Mouse (Mus musculus) midbrain, embryonic 14.5 days (tissue): ENCODE results near the gene Vrk1. TPM values are rescaled to one million over a fixed set of nuclear protein-coding genes. Genes with fewer than 3 reads are reported as not detected.
A peak's percentile ranks its signal among the peaks of the same experiment; 100 is the strongest.

Source experiments
- ATAC-seq: fragments of 200-750 bp; cut with Nextera tagmentation; 2 replicates; pipeline ENCODE4 v1.8.0; 2017; ENCODE audit warnings: moderate number of reproducible peaks, moderate library complexity; ENCODE audit not compliant: low FRiP score, low TSS enrichment
- DNase-seq: peaks from one replicate; pipeline ENCODE4 v3.0.0-alpha.2; 2015
- H3K27ac ChIP-seq: fragments of 300-500 bp; sonication (generic); replicated peaks from 2 replicates; pipeline ENCODE4 v1.5.1; 2014; ENCODE audit warnings: mild to moderate bottlenecking, low read depth, low read length, moderate library complexity
- H3K27me3 ChIP-seq: fragments of 300-500 bp; sonication (generic); 2 replicates; pipeline ENCODE4 v1.6.1; 2014; ENCODE audit warnings: low read length, control low read depth, mixed read lengths; ENCODE audit not compliant: control insufficient read depth, insufficient read depth
- H3K36me3 ChIP-seq: fragments of 300-500 bp; sonication (generic); 2 replicates; pipeline ENCODE4 v1.6.1; 2014; ENCODE audit warnings: low read length, control low read depth; ENCODE audit not compliant: control insufficient read depth, insufficient read depth
- H3K4me1 ChIP-seq: fragments of 300-500 bp; sonication (generic); 2 replicates; pipeline ENCODE4 v1.6.1; 2014; ENCODE audit warnings: mild to moderate bottlenecking, antibody characterized with exemption, low read length, control low read depth; ENCODE audit not compliant: control insufficient read depth, insufficient read depth
- H3K4me2 ChIP-seq: fragments of 300-500 bp; sonication (generic); 2 replicates; pipeline ENCODE4 v1.6.1; 2014; ENCODE audit warnings: mild to moderate bottlenecking, low read length, moderate library complexity
- H3K4me3 ChIP-seq: fragments of 300-500 bp; sonication (generic); replicated peaks from 2 replicates; pipeline ENCODE4 v1.5.1; 2014; ENCODE audit warnings: low read depth, low read length
- H3K9ac ChIP-seq: fragments of 300-500 bp; sonication (generic); replicated peaks from 2 replicates; pipeline ENCODE4 v1.6.1; 2014; ENCODE audit warnings: mild to moderate bottlenecking, low read length, moderate library complexity
- H3K9me3 ChIP-seq: fragments of 300-500 bp; sonication (generic); 2 replicates; pipeline ENCODE4 v1.6.1; 2016; ENCODE audit warnings: low read length, control low read depth, mixed read lengths; ENCODE audit not compliant: control insufficient read depth
- WGBS: fragments of 180-500 bp; shearing (Covaris S2); extraction: QIAGEN DNeasy Blood & Tissue Kit; methylation state at CpG from one replicate; pipeline ENCODE4 v1.1.7; 2014; 5-methylcytosine and 5-hydroxymethylcytosine counted together
- polyA plus RNA-seq: library from polyadenylated mRNA; unstranded; fragments of >200 nt; fragmentation: Nextera tagmentation; extraction: Ambion mirVana; gene quantifications from 2 replicates; pipeline ENCODE4 v1.2.1, GENCODE M21; 2014

Gene Vrk1
- polyA plus RNA-seq, 1 experiment from 2014 or later, result 42.3 TPM

DNA sequence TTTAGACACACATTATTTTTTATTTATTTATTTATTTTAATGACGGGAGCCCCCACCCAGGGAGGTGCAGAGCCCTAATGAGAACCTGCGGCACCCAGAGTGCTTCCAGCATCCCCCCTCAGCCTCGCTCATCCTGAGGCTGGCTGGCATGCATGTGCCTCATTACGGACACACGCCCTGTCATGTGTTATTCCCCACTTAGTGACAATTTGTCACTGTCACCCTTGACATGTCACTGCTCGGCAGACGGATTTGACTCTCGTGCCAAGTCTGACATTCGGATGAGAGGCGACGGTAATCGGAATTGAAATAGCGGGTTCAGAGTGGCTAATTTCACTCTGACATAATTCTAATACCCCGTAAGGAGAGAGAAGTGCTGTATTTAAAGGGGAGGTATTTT, 97.2 kb downstream of the Vrk1 start:
- DNase-seq (peak; percentile 55), ATAC-seq (no peak)
- H3K9ac ChIP-seq, result no peak overlapping the region
- 0 out of 2 replicates have a peak, but pooled peaks cover 3% of the 10 kb centered on the region for H3K4me1 ChIP-seq
- H3K9me3 ChIP-seq, result no peaks in the 10 kb centered on the region
- H3K36me3 ChIP-seq, result no peaks in the 10 kb centered on the region
- no peaks in the 10 kb centered on the region for H3K27me3 ChIP-seq
- H3K27ac ChIP-seq, result no peak overlapping the region
- 68% methylated on average over 14 of the region's 14 CpGs for WGBS
- no peak overlapping the region for H3K4me2 ChIP-seq
- H3K4me3 ChIP-seq, result no peak overlapping the region

- ATAC-seq, result no peak
- Histone ChIP-seq H3K4me2 (no peak overlapping the region), H3K9me3 (no peaks in the 10 kb centered on the region), H3K36me3 (no peaks in the 10 kb centered on the region), H3K4me3 (no peak overlapping the region), H3K27me3 (no peaks in the 10 kb centered on the region), H3K9ac (no peak overlapping the region), H3K27ac (no peak overlapping the region), H3K4me1 (0 out of 2 replicates have a peak, but pooled peaks cover 5% of the 10 kb centered on the region)
- 45% methylated on average over 6 of the region's 6 CpGs for WGBS
- no peak for DNase-seq
These were observed 105.3 kb downstream of the Vrk1 start for GRCm38 (mm10) chr12:106115070-106115891.

- WGBS, result 70% methylated on average over 5 of the region's 5 CpGs
- Histone ChIP-seq H3K9me3 (no peaks in the 10 kb centered on the region), H3K27ac (no peak overlapping the region), H3K4me1 (0 out of 2 replicates have a peak, but pooled peaks cover 5% of the 10 kb centered on the region), H3K36me3 (no peaks in the 10 kb centered on the region), H3K27me3 (no peaks in the 10 kb centered on the region), H3K9ac (no peak overlapping the region), H3K4me2 (no peak overlapping the region), H3K4me3 (no peak overlapping the region)
- ATAC-seq, result no peak
- DNase-seq, result no peak
These were observed 105.8 kb downstream of the Vrk1 start for GRCm38 (mm10) chr12:106115892-106116206.

DNA sequence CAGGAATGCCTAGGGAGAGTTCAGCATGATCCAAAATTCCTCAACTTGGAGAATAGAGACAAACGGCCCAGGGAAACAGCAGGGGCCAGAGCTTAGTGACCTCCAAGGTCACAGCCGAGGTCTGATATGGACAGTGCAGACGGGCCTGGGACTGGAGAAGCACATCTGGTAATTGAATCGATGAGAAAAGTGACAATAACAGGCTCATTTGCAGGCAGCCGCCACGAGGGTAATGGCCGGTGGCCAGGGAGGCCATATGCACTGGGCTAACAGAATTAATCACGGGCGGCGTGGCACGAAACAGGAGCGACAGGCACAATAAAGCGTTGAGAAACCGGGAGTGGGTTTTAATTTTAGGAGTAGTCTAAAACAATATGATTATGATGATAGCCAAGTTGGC, 113.2 kb downstream of the Vrk1 start:
- no peaks in the 10 kb centered on the region for H3K27me3 ChIP-seq
- no peak overlapping the region for H3K27ac ChIP-seq
- no peaks in the 10 kb centered on the region for H3K36me3 ChIP-seq
- peaks cover 11% of the 10 kb centered on the region; the same call in 1 of the 2 replicates for H3K4me1 ChIP-seq
- WGBS, result 26% methylated on average over 14 of the region's 14 CpGs
- H3K4me3 ChIP-seq, result no peak overlapping the region
- H3K4me2 ChIP-seq, result no peak overlapping the region
- H3K9ac ChIP-seq, result 0 out of 2 replicates have a peak overlapping the region, but pooled peaks have one; percentile 16
- no peaks in the 10 kb centered on the region for H3K9me3 ChIP-seq
- ATAC-seq (no peak), DNase-seq (peak; percentile 46)

DNA sequence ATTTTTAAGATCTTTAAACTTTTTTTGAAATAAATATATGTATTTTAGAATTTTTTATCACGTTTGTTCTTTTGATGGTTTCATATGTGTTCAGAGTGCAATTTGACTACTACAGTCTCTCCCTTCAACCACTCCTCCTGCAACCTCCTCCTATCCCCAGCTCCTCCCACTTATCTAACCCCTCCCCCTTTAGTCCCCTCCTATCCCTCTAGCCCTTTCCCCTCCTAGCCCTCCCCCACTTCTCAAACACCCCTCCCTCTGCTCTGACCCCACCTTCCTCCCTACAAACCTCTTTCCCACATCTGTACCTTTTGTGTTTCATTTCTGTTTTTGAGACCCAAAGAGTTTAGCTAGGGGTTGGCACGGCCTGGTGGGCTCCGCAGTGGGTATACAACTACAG, 114.6 kb downstream of the Vrk1 start:
- no peak overlapping the region for H3K27ac ChIP-seq
- H3K4me2 ChIP-seq, result no peak overlapping the region
- H3K4me1 ChIP-seq, result peaks cover 11% of the 10 kb centered on the region; the same call in 1 of the 2 replicates
- no peaks in the 10 kb centered on the region for H3K9me3 ChIP-seq
- H3K9ac ChIP-seq, result no peak overlapping the region
- no peaks in the 10 kb centered on the region for H3K27me3 ChIP-seq
- DNase-seq (no peak), ATAC-seq (no peak)
- 93% methylated on average over 3 of the region's 3 CpGs for WGBS
- H3K36me3 ChIP-seq, result no peaks in the 10 kb centered on the region
- no peak overlapping the region for H3K4me3 ChIP-seq

Other genes with a start within 250 kb of the Vrk1 start
- gene Papola, start 225.5 kb upstream of the Vrk1 start, polyA plus RNA-seq, result 148 and 169 TPM in 2 replicates